Mouse (Mus musculus): ENCODE data around the gene Cabp1.

- TF ChIP-seq POLR2A (IDR thresholded peaks at IDR 0.05; ENCODE audit: insufficient read depth, low read depth, low read length): no peak
- TF ChIP-seq CTCF (IDR thresholded peaks at IDR 0.05): no peak
- no peak for TF ChIP-seq EP300 (IDR thresholded peaks at IDR 0.05; ENCODE audit: insufficient read depth, low read depth, low read length)
These were observed 45.8 kb downstream of the Cabp1 start for GRCm38 (mm10) chr5:115148378-115148777.

Data from heart, adult 2 months (tissue).